Mouse (Mus musculus) CD4-positive naive resting alpha-beta T cell, adult 76 days (primary cell): ENCODE measurements around the gene Hhipl2. TPM values are rescaled to one million over a fixed set of nuclear protein-coding genes. Genes with fewer than 3 reads are reported as not detected.

Source experiments
- total RNA-seq: library from RNA; stranded (reverse); gene quantifications from one replicate; pipeline ENCODE4 v1.2.4, GENCODE M21; 2023

Gene Hhipl2
- not detected for total RNA-seq

DNA sequence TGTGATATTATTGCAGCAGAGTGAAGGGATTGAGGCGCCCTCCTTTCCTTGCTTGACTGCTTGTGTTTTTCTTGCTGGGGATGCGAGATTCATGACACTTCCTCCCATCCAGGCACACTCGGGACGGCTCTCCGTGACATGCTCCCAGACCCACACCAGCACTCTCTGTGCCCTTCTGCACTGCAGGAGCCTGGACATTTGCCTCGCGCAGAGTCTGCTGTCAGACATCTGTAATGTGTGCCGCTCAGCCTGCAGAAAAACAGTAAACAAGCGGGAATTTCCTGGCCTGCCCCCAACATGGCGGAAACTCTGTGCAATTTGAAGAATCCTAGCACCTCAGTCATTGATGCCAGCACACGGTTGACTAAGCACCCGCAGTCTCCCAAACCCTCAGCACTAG, at the start of gene Hhipl2:
Gene Hhipl2, plus strand, starts transcription at position 343 of the 400 bp plus-strand sequence.

GRCm38 (mm10) chr1:183369427-183370014, 48.5 kb upstream of the Hhipl2 start, which contains the start of gene Mia3:
TSS of gene Mia3 (minus strand) at chr1:183369553.

GRCm38 (mm10) chr1:183388426-183389406, 29.3 kb upstream of the Hhipl2 start, which contains the start of gene Taf1a:
TSS of gene Taf1a (plus strand) at chr1:183388981.

Other genes starting within 250 kb of the Hhipl2 start
- 21.0 TPM for gene Disp1, start 196.7 kb upstream of the Hhipl2 start, total RNA-seq
- 36.1 TPM for gene Aida, start 121.6 kb upstream of the Hhipl2 start, total RNA-seq
- gene Brox, start 120.9 kb upstream of the Hhipl2 start, total RNA-seq = 78.7 TPM
- gene Mia3, start 48.7 kb upstream of the Hhipl2 start, total RNA-seq = 194 TPM
- gene Taf1a, start 29.2 kb upstream of the Hhipl2 start, total RNA-seq = 22.5 TPM